Mouse (Mus musculus) E14TG2a.4 (cell line): ENCODE results near the gene Lenep.

Source experiments
- CTCF ChIP-seq: conservative IDR thresholded peaks from 2 replicates; pipeline ENCODE4 v1.5.1; 2014; ENCODE audit warnings: low read length
- NANOG ChIP-seq: IDR thresholded peaks from 2 replicates; pipeline ENCODE4 v1.6.1; 2014; ENCODE audit warnings: borderline replicate concordance, low read length, mixed read lengths

DNA sequence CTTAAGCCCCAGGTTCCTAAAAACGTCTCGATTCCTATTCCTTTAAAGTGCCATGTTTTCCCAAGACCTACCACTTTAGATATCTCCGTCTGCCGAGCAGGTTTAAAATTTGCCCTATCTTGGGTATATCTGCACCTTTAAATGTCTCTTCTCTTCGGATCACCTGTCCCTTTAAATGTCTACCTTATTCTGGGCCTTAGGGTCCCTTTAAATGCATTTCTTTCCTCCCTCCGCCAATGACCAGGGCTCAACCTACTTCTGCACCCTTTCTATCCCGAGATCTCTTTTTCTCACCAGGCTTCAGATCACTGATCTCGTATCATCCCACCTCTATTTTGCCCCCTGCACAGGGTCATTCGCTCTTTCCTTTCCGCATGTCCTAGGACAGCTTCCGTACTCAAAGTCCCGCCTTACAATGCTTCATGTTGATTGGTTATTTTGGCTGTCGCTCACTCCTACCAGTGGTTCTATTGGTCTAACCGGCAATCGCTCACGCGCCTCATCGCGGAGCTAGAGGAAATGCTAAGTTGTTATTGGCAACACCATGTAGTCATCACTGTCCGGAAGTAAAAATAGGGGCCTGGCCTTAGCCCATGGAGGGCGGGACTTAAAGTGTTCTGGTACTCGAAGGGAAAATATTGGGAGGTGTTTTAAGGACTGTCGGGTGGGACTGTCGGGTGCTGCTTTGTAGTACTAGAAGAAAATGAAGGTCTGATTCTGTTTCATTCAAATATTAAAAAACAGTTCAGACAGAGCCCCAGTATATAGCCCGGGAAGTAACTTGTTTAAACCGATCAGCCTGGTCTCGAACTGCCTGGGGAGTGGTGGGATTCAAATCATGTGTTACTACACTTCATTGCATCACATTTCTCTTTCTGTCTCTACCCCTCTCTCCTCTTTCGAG is 9.1 kb upstream of the Lenep start, which contains the start of gene Flad1:
- TF ChIP-seq CTCF (no peak), NANOG (no peak)
